Mouse (Mus musculus) intestine, embryonic 15.5 days (tissue): ENCODE measurements around the gene Nln. TPM values are rescaled to one million over a fixed set of nuclear protein-coding genes. Genes with fewer than 3 reads are reported as not detected.
A peak's percentile ranks its signal among the peaks of the same experiment; 100 is the strongest.

ENCODE experiments used
- ATAC-seq: fragments of 200-750 bp; cut with Nextera tagmentation; 2 replicates; pipeline ENCODE4 v1.8.0; 2017; ENCODE audit warnings: moderate TSS enrichment, moderate library complexity
- H3K27ac ChIP-seq: fragments of 300-500 bp; sonication (generic); 2 replicates; pipeline ENCODE4 v1.5.1; 2015; ENCODE audit warnings: mild to moderate bottlenecking, inconsistent platforms
- H3K27me3 ChIP-seq: fragments of 300-500 bp; sonication (generic); replicated peaks from 2 replicates; pipeline ENCODE4 v1.6.1; 2015; ENCODE audit warnings: inconsistent platforms
- H3K36me3 ChIP-seq: fragments of 300-500 bp; sonication (generic); 2 replicates; pipeline ENCODE4 v1.6.1; 2015; ENCODE audit warnings: inconsistent platforms
- H3K4me1 ChIP-seq: fragments of 300-500 bp; sonication (generic); replicated peaks from 2 replicates; pipeline ENCODE4 v1.6.1; 2015; ENCODE audit warnings: inconsistent platforms
- H3K4me2 ChIP-seq: fragments of 300-500 bp; sonication (generic); replicated peaks from 2 replicates; pipeline ENCODE4 v1.6.1; 2015; ENCODE audit warnings: mild to moderate bottlenecking, inconsistent platforms
- H3K4me3 ChIP-seq: fragments of 300-500 bp; sonication (generic); replicated peaks from 2 replicates; pipeline ENCODE4 v1.5.1; 2015; ENCODE audit warnings: inconsistent platforms
- H3K9ac ChIP-seq: fragments of 300-500 bp; sonication (generic); 2 replicates; pipeline ENCODE4 v1.6.1; 2015; ENCODE audit warnings: inconsistent platforms
- H3K9me3 ChIP-seq: fragments of 300-500 bp; sonication (generic); 2 replicates; pipeline ENCODE4 v1.6.1; 2016; ENCODE audit warnings: inconsistent platforms
- WGBS: fragments of 180-500 bp; shearing (Covaris S2); methylation state at CpG from one replicate; pipeline ENCODE4 v1.1.7; 2015; 5-methylcytosine and 5-hydroxymethylcytosine counted together
- polyA plus RNA-seq: library from polyadenylated mRNA; unstranded; fragments of >200 nt; fragmentation: Nextera tagmentation; extraction: Ambion mirVana; gene quantifications from 2 replicates; pipeline ENCODE4 v1.2.1, GENCODE M21; 2015

Gene Nln
- polyA plus RNA-seq, 1 experiment from 2014 or later = 19.9 TPM

DNA sequence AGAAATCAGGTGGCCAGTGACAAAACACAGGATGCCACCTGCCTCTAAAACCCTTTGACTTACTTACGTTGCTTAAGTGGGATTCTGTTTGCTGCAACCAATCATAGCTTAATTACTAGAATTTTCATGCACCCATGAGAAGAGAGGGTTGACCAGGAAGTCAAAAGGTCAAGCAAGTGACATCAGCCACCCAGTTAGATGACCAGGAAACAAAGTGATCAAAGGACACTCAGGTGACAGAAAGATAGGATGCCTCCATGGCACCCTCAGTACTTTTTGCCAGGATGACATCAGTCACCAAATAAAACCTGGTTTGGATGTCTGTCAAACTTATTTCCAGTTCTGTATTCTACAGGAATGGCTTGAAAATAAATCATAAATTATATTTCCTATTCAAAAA is 49.2 kb downstream of the Nln start:
- Histone ChIP-seq H3K36me3 (no peaks in the 10 kb centered on the region), H3K27ac (no peak overlapping the region), H3K4me1 (no peaks in the 10 kb centered on the region), H3K4me2 (no peak overlapping the region), H3K9me3 (no peaks in the 10 kb centered on the region), H3K27me3 (no peaks in the 10 kb centered on the region), H3K4me3 (no peak overlapping the region), H3K9ac (no peak overlapping the region)
- WGBS = 69% methylated on average over 1 of the region's 1 CpGs
- no peak for ATAC-seq

GRCm38 (mm10) chr13:104059536-104059935 is 49.9 kb downstream of the Nln start:
- ATAC-seq = no peak
- Histone ChIP-seq H3K4me3 (no peak overlapping the region), H3K4me2 (no peak overlapping the region), H3K27ac (no peak overlapping the region), H3K9ac (no peak overlapping the region), H3K36me3 (no peaks in the 10 kb centered on the region), H3K4me1 (no peaks in the 10 kb centered on the region), H3K9me3 (no peaks in the 10 kb centered on the region), H3K27me3 (no peaks in the 10 kb centered on the region)
- 86% methylated on average over 4 of the region's 4 CpGs for WGBS

DNA sequence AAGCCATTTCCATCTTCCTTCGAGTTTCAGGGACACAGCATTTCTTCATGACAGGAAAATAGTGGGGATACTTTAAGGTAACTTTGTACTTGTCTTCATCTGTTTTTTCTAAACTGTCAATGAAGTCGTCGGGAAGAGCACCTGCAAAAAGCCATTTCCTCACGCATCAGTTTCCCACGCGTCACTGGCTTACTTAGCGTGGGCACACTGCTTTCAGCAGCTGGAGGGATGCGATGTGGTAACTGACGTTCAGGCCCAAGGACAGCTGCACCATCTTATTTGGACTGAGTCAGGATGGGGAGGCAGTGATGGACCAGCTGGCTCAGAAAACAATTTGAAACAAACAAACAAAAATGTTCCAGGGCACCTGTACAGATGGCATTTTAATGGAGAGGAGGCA is 50.7 kb downstream of the Nln start:
- no peaks in the 10 kb centered on the region for H3K4me1 ChIP-seq
- WGBS = 85% methylated on average over 9 of the region's 9 CpGs
- H3K9ac ChIP-seq = no peak overlapping the region
- no peak overlapping the region for H3K27ac ChIP-seq
- H3K4me3 ChIP-seq = no peak overlapping the region
- no peaks in the 10 kb centered on the region for H3K9me3 ChIP-seq
- no peaks in the 10 kb centered on the region for H3K36me3 ChIP-seq
- no peak overlapping the region for H3K4me2 ChIP-seq
- ATAC-seq = no peak
- no peaks in the 10 kb centered on the region for H3K27me3 ChIP-seq

DNA sequence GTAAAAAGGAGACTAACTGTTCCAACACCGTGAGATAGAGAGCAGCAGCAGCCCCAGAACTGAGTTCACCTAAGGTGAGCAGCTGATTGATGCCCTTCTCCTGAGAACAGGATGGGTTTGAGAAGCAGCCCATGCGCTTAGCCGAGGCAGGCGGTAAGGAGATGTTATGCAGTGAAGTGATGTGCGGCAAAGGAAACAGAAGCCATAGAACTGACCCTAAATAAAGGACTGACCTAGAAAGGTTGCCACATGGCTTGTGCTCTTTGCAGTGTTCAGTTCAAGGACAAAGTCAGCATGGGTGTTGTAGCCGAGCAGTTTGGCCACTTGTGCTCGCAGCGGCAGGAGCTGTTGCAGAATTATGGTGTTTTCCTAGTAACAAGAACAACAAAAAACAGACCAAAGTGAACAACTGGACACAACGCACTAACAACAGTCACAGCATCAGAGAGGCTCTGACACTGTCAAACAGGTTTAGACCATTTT is 57.1 kb downstream of the Nln start:
- H3K4me2 ChIP-seq = no peak overlapping the region
- 78% methylated on average over 9 of the region's 9 CpGs for WGBS
- no peak overlapping the region for H3K4me3 ChIP-seq
- no peaks in the 10 kb centered on the region for H3K27me3 ChIP-seq
- ATAC-seq = no peak
- H3K9ac ChIP-seq = no peak overlapping the region
- H3K4me1 ChIP-seq = no peaks in the 10 kb centered on the region
- no peaks in the 10 kb centered on the region for H3K9me3 ChIP-seq
- H3K27ac ChIP-seq = no peak overlapping the region
- no peaks in the 10 kb centered on the region for H3K36me3 ChIP-seq

- peak; percentile 53 for ATAC-seq
- WGBS = 52% methylated on average over 3 of the region's 3 CpGs
- Histone ChIP-seq H3K9me3 (no peaks in the 10 kb centered on the region), H3K36me3 (0 out of 2 replicates have a peak, but pooled peaks cover 3% of the 10 kb centered on the region), H3K27me3 (no peaks in the 10 kb centered on the region), H3K4me3 (no peak overlapping the region), H3K4me1 (no peaks in the 10 kb centered on the region), H3K27ac (no peak overlapping the region), H3K4me2 (no peak overlapping the region), H3K9ac (no peak overlapping the region)
Measured at GRCm38 (mm10) chr13:104048835-104049234, 60.6 kb downstream of the Nln start.

GRCm38 (mm10) chr13:104045108-104045507 is 64.3 kb downstream of the Nln start:
- Histone ChIP-seq H3K9ac (no peak overlapping the region), H3K36me3 (0 out of 2 replicates have a peak, but pooled peaks cover 3% of the 10 kb centered on the region), H3K4me2 (no peak overlapping the region), H3K4me3 (no peak overlapping the region), H3K9me3 (no peaks in the 10 kb centered on the region), H3K4me1 (no peaks in the 10 kb centered on the region), H3K27me3 (no peaks in the 10 kb centered on the region), H3K27ac (no peak overlapping the region)
- ATAC-seq = no peak
- WGBS = 61% methylated on average over 4 of the region's 4 CpGs

DNA sequence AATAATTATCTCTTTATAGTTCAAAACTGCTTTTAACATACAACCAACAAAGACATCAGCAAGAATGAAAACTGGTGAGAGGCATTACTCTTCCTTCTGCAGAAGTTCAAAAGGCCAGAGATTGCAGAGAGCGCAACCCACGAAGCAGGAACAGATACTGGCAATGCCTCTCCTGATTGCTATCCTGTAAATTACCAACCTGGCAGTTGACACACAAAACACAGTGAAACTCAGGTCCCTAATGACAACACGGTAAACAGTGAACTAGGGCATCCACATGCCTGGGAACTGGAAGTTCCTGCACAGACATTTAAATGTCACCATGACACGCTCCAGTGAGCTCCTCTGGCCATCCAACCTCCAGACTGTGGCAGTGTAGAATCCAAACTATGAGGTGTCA is 65.1 kb downstream of the Nln start:
- no peak for ATAC-seq
- Histone ChIP-seq H3K9ac (no peak overlapping the region), H3K4me1 (no peaks in the 10 kb centered on the region), H3K4me3 (no peak overlapping the region), H3K27me3 (no peaks in the 10 kb centered on the region), H3K4me2 (no peak overlapping the region), H3K9me3 (no peaks in the 10 kb centered on the region), H3K27ac (no peak overlapping the region), H3K36me3 (0 out of 2 replicates have a peak, but pooled peaks cover 3% of the 10 kb centered on the region)
- 79% methylated on average over 4 of the region's 4 CpGs for WGBS

GRCm38 (mm10) chr13:104042738-104043137 is 66.7 kb downstream of the Nln start:
- Histone ChIP-seq H3K27me3 (no peaks in the 10 kb centered on the region), H3K9me3 (no peaks in the 10 kb centered on the region), H3K27ac (no peak overlapping the region), H3K36me3 (0 out of 2 replicates have a peak, but pooled peaks cover 3% of the 10 kb centered on the region), H3K4me1 (peaks cover 9% of the 10 kb centered on the region), H3K4me2 (no peak overlapping the region), H3K4me3 (no peak overlapping the region), H3K9ac (no peak overlapping the region)
- ATAC-seq = no peak
- WGBS = 88% methylated on average over 8 of the region's 8 CpGs

DNA sequence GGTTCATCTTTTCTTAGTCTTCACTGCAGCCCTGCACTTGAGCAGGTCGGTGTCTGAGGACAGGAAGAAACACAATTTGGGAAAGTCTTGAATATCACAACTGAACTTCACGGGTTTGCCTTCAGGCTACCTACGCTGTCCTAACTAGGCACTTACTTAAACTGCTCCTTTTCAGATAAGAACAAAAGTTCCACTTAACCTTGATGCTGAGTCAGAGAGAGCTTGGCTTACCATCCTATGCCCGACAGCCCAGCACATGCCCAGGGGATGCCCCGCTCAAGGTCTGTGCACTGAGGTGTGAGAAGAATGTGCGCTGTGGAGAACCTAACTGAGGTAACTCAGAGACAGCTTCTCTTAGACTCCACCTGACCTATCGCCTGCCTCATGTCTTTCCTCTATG is 67.9 kb downstream of the Nln start:
- no peak overlapping the region for H3K9ac ChIP-seq
- WGBS = 92% methylated on average over 7 of the region's 7 CpGs
- H3K9me3 ChIP-seq = no peaks in the 10 kb centered on the region
- H3K4me2 ChIP-seq = no peak overlapping the region
- H3K4me1 ChIP-seq = peaks cover 19% of the 10 kb centered on the region
- H3K4me3 ChIP-seq = no peak overlapping the region
- H3K27me3 ChIP-seq = no peaks in the 10 kb centered on the region
- no peak for ATAC-seq
- H3K27ac ChIP-seq = no peak overlapping the region
- 0 out of 2 replicates have a peak, but pooled peaks cover 3% of the 10 kb centered on the region for H3K36me3 ChIP-seq

DNA sequence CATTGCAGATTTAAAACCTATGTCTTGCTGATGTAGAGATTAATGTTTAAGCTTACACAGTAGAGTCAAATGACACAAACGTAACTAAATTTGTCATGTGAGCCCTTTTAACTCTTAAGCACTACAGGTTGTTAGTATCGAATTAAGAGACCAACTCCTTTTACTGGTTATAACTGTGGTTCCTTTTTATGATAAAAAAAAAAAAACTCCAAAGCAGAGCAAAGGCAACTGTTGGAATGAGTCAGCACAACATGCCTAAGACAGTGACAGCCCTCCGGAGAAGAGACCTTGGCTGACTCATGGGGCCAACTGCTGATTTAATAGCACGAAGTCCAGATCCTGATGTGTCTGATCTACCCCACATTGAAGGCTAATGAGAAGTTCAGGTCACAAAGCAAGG is 68.5 kb downstream of the Nln start:
- Histone ChIP-seq H3K4me2 (no peak overlapping the region), H3K27ac (no peak overlapping the region), H3K9ac (no peak overlapping the region), H3K36me3 (0 out of 2 replicates have a peak, but pooled peaks cover 3% of the 10 kb centered on the region), H3K4me1 (peaks cover 22% of the 10 kb centered on the region), H3K27me3 (no peaks in the 10 kb centered on the region), H3K9me3 (no peaks in the 10 kb centered on the region), H3K4me3 (no peak overlapping the region)
- ATAC-seq = no peak
- WGBS = 58% methylated on average over 4 of the region's 4 CpGs

DNA sequence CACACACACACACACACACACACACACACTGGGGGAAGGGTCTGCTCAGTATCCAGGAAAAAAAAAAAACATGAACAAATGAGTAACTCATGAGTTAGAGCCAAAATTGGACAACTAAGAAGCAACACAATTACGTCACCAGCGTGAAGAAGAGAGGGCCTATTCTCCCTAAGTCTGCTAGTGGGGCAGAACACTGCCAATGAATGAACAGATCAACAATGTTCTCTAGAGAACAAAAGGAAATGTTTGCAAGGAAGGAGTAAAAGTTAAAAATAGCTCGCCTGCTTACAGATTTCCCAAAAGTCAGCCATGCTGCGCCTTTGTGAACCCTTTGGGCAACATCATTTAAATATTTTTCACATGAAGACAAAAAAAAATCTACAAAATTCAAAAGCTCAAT is 69.6 kb downstream of the Nln start:
- 76% methylated on average over 4 of the region's 4 CpGs for WGBS
- Histone ChIP-seq H3K4me1 (peaks cover 23% of the 10 kb centered on the region), H3K9me3 (no peaks in the 10 kb centered on the region), H3K36me3 (0 out of 2 replicates have a peak, but pooled peaks cover 3% of the 10 kb centered on the region), H3K4me2 (no peak overlapping the region), H3K27ac (no peak overlapping the region), H3K4me3 (no peak overlapping the region), H3K27me3 (no peaks in the 10 kb centered on the region), H3K9ac (no peak overlapping the region)
- no peak for ATAC-seq

DNA sequence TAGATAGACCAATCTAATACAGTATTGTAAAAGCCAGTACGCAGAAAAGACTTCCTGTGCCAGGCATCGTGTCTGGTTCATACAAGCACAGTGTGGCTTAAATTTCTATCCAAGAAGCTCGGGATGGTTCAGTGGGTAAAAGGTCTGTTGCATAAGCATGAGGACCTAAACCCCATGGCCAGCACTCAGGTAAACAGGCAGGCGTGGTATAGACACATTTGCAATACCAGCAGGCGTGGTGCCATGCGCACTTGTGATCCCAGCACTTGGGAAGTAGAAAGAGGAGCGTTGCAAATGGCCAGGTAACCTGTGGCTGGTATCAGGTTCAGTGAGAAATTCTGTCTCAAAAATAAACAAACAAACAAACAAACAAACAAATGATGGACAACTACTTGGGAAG is 70.5 kb downstream of the Nln start:
- 92% methylated on average over 7 of the region's 7 CpGs for WGBS

DNA sequence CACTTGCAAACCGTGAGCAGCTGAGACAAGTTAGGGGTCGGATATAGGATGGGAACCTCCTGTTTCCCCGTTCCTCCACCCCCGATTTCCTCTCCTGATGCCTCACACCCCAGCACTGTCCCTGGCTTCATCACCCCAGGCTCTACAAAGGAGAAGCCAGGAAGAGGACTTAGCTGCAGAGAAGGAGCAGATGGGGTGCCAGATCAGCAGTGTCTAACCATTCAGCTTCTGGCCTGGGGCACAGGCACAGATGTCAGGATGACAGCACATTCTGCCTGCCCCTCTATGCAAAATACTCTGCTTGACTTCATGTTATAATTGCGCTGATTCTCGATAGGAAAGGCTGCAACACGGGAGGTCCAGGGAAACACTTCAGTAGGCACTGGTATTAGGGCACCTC is 71.1 kb downstream of the Nln start:
- H3K4me1 ChIP-seq = peaks cover 25% of the 10 kb centered on the region
- no peak overlapping the region; the same call in 1 of the 2 replicates for H3K4me2 ChIP-seq
- H3K9ac ChIP-seq = no peak overlapping the region
- no peak for ATAC-seq
- no peak overlapping the region for H3K4me3 ChIP-seq
- WGBS = 56% methylated on average over 7 of the region's 7 CpGs
- no peaks in the 10 kb centered on the region for H3K36me3 ChIP-seq
- peak overlapping the region; percentile 68 for H3K27ac ChIP-seq
- H3K9me3 ChIP-seq = no peaks in the 10 kb centered on the region
- no peaks in the 10 kb centered on the region for H3K27me3 ChIP-seq

More for the DNA sequence above, 70.5 kb downstream of the Nln start:
- ATAC-seq = no peak
- Histone ChIP-seq H3K9me3 (no peaks in the 10 kb centered on the region), H3K9ac (no peak overlapping the region), H3K27me3 (no peaks in the 10 kb centered on the region), H3K36me3 (no peaks in the 10 kb centered on the region), H3K27ac (no peak overlapping the region), H3K4me1 (peaks cover 25% of the 10 kb centered on the region), H3K4me2 (no peak overlapping the region), H3K4me3 (no peak overlapping the region)
